Mouse (Mus musculus) gastrocnemius, postnatal 14 days (tissue): ENCODE measurements around the gene Pf4. TPM values are rescaled to one million over a fixed set of nuclear protein-coding genes. Genes with fewer than 3 reads are reported as not detected.
A peak's percentile ranks its signal among the peaks of the same experiment; 100 is the strongest.

Source experiments
- DNase-seq: peaks from one replicate; pipeline ENCODE4 v3.0.0; 2021; ENCODE audit warnings: mixed read lengths
- intact Hi-C: fragments of 180-260 bp; cut with DNase I; formaldehyde crosslinking; loops from one replicate; pipeline ENCODE4 v1.15.1; 2025; ENCODE audit warnings: low total_unique reads
- long read RNA-seq, 2 experiments: library from polyadenylated mRNA; stranded (forward); transcript quantifications; one replicate each; pipeline ENCODE4 v2.0.0; 2021
- total RNA-seq, 2 experiments: library from RNA; stranded (reverse); gene quantifications; 2 replicates each; pipeline ENCODE4 v1.2.3; 2021

Gene Pf4
- total RNA-seq = 10 to 100 TPM; 18.7 to 23.7 TPM
- long read RNA-seq, experiment 1, transcript Pf4-201 (3 exons, 588 nt) = major isoform, 17 of 17 reads
- long read RNA-seq, experiment 1, partial matches to known transcripts = 0 of 17 reads
- long read RNA-seq, experiment 1, other reads (novel, unspliced or antisense) = 0 of 17 reads
- long read RNA-seq, experiment 2, transcript Pf4-201 (3 exons, 588 nt) = major isoform, 15 of 15 reads
- long read RNA-seq, experiment 2, partial matches to known transcripts = 0 of 15 reads
- long read RNA-seq, experiment 2, other reads (novel, unspliced or antisense) = 0 of 15 reads

DNA sequence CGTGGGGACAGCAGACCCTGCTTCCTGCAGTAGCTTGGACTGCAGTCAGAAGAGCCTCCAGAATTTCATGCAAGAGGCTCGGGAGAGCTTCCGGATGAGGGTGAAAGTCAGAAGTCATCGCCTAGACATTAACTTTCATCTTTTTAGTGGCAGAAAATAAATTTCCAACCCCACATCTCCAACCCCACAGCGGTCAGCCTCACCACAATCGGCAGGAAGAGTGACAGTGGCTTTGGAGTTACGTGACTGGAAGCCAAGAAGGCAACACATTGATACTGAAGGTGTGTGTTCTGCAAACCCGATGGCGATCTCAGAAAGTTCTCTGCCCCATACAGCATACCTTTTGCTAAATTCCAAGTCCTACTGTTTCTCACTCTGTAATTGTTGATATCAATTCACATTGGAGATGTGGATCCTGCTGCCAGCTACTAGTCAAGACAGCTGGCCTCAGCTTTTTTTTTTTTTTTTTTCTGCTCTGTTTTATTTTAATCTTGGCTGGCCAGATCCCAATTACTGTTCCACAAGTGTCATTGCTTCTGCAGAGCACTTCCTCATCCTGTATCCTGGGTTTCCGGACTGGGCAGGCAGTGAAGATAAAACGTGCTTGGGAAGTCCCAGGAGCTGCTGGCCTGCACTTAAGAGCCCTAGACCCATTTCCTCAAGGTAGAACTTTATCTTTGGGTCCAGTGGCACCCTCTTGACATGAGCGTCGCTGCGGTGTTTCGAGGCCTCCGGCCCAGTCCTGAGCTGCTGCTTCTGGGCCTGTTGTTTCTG lies at the start of gene Pf4:
Pf4 (plus strand) TSS at position 556 of the 774 bp plus-strand sequence.
- no peak for DNase-seq

DNA sequence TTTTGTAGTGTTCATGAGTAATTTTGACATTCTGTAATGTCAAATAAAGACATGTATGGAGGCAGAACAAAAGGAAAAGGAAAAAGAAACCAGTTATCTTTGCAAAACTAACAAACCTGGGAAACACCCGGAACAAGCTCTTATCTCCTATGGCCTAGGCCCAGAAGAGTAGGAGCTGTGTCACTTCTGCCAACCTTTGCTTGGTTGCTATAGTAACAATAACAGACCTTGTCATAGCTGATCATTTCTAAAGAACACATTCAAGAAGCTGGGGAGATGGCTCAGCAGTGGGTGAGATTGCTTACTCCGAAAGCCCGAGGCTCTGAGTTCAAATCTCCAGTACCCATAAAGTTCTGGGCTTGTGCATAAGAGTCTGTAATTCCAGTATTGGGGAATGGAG lies 49.6 kb upstream of the Pf4 start:
- no peak for DNase-seq
- intact Hi-C loops = no loop called here

More for the DNA sequence above, at the start of gene Pf4:
- intact Hi-C loops = no loop called here

DNA sequence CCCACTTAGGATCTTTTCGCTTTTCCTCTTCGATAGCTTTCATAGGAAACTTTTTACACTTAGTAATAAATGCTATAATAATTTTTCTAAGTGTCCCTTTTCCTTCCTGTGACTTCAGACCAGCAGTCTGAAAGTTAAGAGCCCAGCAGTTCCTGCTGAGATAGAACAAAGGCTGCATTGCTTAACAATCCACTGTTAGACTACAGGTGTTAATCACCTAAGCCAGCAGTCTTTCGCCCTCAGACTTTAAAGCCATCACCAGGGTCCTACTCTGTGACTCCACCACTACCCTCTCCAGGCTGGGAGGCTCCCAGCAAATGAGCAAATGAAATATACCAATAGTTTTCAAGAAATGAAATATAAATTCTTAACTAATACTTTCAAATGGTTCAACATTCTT lies 44.0 kb upstream of the Pf4 start:
- intact Hi-C loops = no loop called here
- no peak for DNase-seq

DNA sequence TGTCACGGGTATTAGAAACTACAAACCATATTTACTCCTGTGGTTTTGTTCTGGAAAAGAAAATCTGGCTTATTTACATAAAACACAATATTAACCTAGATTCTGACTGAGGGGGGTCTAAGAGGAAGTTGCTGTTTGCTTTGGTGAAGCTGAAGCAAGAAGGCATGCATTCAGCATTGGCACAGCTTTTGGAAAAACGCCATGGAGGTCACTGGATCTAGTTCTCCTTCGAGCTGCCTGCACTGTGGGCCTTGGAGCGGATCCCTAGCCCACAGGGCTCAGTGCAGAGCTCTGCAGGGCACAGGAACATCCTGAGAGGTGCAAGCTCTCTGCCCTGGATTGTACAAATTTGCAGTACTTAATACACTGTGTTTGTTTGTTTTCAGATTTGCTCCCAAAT lies 40.8 kb upstream of the Pf4 start:
- peak; percentile 6 for DNase-seq
- intact Hi-C loops = no loop called here

DNA sequence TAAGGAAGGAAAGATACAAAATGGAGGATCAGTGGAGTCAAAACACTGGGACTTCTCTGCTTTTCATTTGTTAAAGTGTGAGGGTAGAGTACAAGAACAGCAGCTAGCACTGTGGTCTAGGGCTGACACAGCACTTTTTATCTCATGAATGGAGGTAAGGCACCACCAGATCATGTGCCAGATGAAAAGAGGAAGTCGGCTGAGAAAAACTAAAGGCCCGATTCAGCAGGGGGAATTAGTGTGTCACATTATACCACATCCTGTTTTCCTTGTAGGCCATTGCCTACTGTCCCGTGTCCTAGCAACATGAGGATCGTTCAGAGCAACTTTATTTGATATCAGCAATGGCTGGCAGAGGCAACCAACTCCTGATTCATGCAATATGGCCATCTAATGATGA lies 30.2 kb upstream of the Pf4 start:
- intact Hi-C loops = no loop called here

DNA sequence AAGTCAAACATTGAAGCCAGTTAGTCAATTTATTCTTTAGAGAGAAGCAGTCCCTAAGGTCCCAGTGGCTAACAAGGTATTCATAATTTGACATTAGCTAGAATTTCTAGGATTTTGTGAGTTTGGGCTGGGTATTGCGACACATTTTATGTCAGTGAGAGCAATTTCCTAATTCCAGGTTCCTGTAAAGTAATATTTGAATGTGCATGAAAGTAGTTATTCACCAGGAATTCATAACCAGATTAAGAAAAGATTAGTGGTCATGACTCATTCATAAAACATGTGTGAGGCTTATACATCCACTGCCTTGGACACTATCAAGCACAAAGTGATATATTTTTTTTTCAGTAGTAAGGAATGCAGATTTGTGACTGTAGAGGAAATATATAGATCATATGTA lies 18.3 kb upstream of the Pf4 start:
- intact Hi-C loops = loop anchor here (10.0 kb wide), 1 partner anchor 89 kb away; no protein-coding TSS in a partner anchor
- no peak for DNase-seq

More for the DNA sequence above, 30.2 kb upstream of the Pf4 start:
- no peak for DNase-seq

DNA sequence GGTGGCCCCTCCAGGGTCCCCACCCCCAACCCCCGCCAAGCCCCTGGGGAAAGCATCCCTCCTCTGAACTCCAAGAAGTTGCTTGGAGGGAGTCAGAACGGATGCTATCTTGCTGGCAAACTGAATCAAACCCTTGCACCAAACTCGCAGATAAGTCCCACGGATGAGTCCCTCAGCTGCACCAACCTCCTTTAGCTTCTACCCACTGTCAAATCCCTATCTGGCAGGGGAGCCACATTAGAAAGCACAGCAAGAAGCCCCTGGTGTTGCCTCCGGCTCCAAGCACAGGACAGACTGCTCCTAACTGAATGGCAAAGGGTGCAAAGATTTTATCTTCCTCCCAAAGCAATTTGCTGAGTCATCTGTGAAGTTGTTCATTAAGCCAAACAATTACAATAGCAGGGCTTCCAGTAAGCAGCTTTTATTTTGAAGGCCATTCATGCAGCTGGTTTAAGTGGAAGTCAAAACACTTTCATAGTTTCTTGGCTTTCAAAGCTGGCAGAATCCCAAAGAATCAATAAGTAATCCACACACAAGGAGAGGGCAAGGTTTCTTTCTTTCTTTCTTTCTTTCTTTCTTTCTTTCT lies 14.1 kb upstream of the Pf4 start:
- intact Hi-C loops = loop anchor here (10.0 kb wide), 1 partner anchor 93 kb away; no protein-coding TSS in a partner anchor
- DNase-seq = no peak

DNA sequence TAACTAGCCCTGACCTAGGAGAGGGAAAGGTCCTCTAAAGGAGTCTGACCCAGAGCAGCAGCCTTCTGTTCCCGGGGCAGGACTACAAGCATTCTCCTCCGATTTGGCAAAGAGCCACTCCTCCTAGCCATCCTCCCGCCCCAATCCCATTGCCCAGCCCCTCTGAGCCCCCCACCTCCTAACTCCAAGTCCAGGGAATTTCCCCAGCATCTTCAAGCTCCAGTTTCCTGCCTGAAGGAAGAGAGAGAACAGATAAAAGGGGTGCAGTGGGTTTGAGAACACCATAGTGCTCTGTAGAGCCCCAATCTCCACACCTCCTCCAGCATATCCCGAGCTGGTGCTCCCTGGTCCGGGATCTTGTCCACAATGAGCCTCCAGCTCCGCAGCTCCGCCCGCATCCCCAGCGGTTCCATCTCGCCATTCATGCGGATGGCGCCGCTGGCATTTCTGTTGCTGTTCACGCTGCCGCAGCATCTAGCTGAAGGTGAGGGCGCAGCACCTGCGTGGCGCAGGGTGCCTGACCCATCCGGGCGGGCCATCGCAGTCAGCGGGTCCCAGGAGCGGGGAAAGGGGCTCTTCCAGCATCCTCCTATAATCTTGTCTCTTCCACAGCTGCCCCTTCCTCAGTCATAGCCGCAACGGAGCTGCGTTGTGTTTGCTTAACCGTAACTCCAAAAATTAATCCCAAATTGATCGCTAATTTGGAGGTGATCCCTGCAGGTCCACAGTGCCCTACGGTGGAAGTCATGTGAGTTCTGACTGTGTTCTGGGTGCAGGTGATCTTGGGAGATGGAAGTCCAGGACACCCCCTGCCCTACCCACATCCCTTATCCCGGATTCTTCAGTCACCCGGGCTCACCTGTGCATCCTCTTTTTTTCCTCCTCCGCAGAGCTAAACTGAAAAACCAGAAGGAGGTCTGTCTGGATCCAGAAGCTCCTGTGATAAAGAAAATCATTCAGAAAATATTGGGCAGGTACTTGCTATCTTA lies 12.9 kb upstream of the Pf4 start, which contains the start of gene Cxcl5:
Cxcl5 (plus strand) TSS at position 284 of the 989 bp plus-strand sequence.
- no peak for DNase-seq

DNA sequence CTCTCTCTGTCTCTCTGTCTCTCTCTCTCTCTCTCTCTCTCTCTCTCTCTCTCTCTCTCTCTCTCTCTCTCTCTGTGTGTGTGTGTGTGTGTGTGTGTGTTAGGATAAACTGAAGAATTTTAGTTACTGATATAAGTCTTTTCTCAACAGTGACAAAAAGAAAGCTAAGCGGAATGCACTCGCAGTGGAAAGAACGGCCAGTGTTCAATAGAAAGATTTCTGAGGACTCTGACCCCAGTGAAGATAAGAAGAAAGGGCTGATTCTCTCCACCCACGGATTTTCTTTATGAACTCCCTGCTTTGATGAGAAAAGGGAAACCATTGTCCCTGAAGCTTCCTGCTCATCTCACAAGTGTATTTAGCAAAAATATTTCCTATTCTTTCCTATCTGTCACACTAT lies 11.9 kb upstream of the Pf4 start:
- intact Hi-C loops = no loop called here
- no peak for DNase-seq

More for the DNA sequence above, 12.9 kb upstream of the Pf4 start, which contains the start of gene Cxcl5:
- intact Hi-C loops = loop anchor here (10.0 kb wide), 1 partner anchor 95 kb away; no protein-coding TSS in a partner anchor

DNA sequence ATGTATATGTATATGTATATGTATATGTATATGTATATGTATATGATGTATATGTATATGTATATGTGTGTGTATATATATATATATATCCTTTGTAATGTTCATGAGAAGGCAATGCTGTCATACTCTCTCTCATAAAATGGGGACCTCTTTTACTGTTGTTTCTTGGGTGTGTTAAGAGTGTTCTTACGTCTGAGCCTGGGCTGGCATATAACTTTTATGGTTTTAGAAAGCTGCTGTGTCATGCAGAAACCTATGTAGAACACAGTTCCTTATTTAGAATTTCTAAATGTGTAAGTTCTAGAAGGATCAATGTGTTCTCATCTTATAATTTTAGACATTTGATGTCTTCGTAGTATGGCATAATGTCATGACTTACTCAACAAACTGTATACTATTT lies 11.4 kb upstream of the Pf4 start:
- DNase-seq = no peak
- intact Hi-C loops = no loop called here

DNA sequence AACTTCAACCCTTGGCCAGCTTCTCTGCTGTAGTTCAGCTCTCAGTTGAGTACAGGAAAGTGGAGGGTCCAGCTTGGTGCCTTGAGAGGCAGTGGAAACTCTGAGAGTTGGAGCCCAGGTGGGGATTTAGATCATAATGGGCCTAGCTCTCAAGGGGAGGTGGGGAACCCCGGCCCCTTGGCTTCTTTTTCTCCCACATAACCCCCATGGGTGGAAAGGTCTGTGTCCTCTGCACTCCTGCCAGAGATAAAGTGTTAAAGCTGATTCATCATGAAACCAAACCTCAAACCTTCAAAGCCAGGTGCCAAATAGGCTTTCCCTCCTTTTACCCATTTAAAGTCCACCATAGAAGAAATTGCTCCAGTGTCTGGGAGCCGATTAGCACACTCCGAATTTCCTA lies 10.4 kb upstream of the Pf4 start:
- no peak for DNase-seq
- intact Hi-C loops = no loop called here

DNA sequence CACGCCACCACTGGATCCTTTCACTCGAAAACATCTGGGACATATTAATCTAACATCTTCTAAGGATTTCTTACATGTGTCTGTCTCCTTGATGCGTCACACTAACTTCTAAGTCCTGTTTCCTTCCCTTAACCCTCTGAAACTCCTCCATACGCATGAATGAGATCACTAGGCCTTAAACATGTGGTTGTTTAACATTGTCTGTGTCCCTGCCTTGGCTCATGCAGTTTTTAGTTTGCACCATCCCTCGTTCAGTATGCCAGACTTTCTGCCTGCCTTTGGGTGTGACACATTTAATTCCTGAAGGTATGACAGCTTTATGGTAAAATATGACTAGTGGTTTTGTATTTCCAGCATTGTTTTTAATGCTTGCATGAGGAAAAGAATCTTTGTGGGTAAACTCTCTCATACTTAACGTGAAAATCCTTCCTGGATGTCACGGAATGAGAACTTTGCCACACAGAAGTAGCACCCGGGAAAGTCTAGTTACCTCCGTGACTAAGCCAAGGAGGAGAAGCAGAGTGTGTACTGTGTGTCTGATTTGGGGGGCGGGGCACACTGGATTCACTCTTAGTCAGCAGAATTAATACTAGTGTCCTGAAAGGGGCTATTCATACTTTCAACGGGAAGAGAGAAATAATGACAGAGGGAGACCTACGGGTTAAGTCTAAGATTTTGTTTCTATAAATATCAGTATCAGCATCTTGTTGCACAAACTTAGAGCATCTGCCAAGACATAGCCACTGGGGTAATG lies 8.1 kb upstream of the Pf4 start:
- no peak for DNase-seq
- intact Hi-C loops = no loop called here

DNA sequence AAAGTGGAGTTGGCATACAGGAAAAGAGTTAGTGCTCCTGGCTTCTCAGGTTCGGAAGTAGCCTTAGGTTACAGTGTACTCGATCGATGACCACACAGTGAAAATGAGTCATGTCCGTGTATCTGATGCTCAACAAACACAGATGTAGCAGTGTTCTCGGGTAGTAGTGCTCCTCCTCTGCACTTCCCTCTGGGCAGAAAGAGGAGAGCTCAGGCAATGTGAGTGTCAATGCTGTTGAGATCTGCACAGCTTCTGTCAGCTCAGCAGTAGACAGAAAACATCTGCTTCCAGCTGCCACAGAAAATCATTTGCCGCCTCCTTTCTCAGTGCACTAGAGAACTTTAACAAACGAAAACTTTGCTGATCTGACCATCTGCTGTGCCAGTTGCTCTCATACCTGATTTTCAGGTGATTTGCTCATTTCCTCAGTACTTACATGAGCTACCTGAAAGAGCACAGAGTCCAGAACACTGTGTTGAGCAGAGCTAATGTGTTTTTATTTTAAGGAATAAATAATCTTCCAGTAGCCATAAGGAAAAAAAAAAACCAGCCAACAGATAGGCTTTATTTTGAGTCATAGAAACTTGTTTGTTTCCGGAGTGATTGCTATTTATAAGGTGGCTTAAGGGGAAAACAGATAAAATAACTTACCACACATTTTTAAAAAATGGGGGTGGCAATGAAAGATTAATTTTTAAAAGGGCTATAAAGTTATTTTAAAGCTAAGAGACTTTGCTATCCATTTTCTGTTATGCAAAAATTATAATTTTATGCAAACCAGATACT lies 6.2 kb upstream of the Pf4 start:
- no peak for DNase-seq
- intact Hi-C loops = no loop called here

DNA sequence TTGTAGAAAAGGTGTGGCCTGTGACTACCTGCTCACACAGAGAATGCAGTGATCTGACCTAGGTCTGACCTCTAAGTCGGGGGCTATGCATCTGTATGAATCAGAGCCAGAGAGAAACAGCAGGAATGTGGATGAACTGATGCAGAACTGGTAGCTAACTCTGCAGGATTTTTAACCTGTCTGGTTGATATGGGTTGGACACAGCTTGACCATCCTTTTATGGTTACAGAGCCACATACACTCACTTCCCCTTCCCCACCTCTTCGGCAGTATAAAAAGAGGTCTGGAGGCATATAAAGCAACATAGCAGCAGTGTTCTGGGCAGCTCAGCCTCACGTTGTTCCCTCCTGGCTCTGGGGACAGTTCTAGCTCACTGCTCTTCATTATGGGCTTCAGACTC lies 4.0 kb upstream of the Pf4 start, which contains the start of gene Ppbp:
Ppbp (plus strand) TSS at position 301 of the 400 bp plus-strand sequence.
- DNase-seq = no peak
- intact Hi-C loops = no loop called here

DNA sequence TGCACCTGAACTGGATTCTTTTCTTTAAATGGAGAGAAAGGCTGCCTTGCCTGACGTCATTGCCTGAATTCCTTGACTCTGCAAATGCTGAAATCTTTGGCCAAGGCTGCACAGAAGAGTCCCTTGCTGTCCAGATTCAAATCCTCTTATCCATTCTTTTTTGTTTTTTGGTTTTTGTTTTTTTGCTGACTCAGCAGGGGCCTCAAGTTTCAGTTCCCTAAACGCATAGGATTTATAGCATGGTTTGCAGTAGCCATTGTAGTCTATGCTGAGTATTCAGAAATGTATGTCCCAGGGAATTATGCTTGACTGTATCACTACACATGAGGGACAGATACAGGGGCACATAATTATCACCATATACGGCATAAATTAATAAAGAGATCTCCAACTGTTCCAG lies 866 bp upstream of the Pf4 start:
- intact Hi-C loops = no loop called here
- no peak for DNase-seq

DNA sequence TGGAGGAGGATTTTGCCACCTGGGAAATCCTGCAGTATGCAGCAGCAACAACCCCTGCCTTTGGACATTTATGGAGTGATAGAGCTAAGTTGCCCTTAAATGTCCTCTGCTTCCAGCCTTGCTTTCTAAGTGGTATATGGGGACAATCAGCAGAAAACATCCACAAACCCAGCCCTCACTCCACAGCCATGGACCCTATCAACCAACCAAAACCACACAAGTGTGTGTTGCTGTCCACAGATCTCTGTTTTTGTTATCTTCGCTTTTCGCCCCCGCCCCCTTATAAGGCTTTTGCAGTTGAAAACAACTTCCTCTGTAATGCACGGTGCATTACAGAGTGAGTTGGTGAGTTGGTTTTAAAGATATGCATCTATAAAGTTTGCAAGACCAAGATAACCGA lies 3.3 kb downstream of the Pf4 start:
- intact Hi-C loops = no loop called here
- DNase-seq = no peak

DNA sequence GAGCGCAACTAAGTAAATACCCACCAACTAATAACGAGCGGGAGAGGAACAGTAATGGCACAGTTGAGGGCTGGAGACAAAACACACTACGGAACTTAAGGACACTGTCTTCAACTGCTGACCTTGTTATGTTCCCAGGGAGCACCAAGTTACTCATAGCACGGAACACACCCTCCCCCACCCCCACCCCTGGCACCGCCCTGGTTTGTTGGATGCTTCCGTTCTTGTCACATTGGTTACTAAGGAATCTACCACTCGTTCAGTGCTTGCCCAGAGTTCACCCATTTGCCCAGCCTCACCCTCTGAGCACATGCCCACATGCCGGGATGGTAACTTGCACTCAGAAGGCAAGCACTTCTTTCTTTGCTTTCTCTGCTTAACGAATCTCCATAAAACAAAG lies 5.4 kb downstream of the Pf4 start:
- intact Hi-C loops = no loop called here
- no peak for DNase-seq

DNA sequence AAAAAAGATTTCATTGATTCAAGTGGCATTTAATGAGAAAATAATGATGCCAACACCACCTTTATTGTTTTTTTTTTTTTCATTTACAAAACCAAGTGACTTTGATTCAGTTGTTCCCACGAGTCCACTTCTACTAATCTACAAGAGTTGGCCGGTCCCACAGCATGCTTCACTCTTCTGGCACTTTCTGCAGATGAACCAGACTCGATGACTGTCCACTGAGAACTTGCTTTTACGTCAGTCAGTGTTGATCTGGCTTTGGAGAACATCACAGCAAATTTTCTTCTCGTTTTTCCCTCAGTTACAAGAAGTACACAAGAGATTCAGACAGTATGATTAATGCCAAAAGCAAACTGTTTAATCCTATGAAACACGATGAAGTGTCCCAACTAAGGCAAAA lies 6.6 kb downstream of the Pf4 start:
- intact Hi-C loops = no loop called here
- DNase-seq = no peak
